Mouse (Mus musculus) 3134 (cell line): ENCODE results near the gene Reln.

Source experiments
- DNase-seq: peaks from one replicate; pipeline ENCODE4 v3.0.0-alpha.2; 2011; ENCODE audit warnings: low spot score; ENCODE audit not compliant: insufficient read length; ENCODE audit errors: extremely low read depth

Gene Reln

DNA sequence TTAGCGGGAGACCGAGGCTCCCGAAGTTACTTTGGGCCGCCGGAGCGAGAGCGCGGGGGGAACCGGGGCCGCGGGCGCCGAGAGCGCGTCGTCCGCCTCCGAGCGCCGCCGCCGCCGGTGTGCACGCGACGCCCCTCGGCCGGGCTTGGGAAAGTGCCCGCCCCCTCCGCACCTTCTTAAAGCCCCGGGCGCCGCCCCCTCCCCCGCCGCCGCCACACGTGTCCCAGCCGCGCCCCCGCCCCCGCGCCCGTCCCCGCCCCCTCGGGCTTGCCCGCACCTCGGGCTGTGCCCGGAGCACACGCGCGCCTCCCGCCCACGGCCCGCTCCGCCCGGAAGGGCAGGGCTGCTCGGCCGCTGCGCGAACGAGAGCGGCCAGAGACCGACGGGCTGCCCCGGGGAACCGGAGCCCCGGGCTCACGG is at the start of gene Reln:
Reln (minus strand) TSS at position 147 of the 420 bp plus-strand sequence.
- no peak for DNase-seq

DNA sequence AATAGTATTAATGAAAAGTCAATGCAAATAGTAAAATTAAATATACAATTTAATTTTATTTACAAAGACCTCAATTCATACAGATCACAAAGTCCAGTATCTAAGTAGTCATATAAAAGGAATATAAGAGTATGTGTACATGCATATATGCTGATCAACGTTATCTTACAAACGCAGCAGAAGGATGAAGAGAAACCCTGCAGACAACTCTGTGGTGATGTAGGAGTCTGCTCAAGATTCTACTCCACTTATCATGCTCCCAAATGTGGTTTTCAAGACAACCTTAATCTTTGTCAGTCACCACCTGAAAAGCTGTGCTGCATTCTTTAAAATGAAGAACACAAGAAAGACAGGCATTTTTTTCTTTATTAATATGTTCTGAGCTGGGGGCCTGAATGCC is 44.0 kb upstream of the Reln start:
- DNase-seq: no peak

- DNase-seq: no peak
Measured at GRCm38 (mm10) chr5:22360510-22360909, 16.0 kb upstream of the Reln start.

- no peak for DNase-seq
Measured at GRCm38 (mm10) chr5:22348412-22348811, 3.9 kb upstream of the Reln start.

GRCm38 (mm10) chr5:22347732-22348131 is 3.2 kb upstream of the Reln start:
- no peak for DNase-seq

DNA sequence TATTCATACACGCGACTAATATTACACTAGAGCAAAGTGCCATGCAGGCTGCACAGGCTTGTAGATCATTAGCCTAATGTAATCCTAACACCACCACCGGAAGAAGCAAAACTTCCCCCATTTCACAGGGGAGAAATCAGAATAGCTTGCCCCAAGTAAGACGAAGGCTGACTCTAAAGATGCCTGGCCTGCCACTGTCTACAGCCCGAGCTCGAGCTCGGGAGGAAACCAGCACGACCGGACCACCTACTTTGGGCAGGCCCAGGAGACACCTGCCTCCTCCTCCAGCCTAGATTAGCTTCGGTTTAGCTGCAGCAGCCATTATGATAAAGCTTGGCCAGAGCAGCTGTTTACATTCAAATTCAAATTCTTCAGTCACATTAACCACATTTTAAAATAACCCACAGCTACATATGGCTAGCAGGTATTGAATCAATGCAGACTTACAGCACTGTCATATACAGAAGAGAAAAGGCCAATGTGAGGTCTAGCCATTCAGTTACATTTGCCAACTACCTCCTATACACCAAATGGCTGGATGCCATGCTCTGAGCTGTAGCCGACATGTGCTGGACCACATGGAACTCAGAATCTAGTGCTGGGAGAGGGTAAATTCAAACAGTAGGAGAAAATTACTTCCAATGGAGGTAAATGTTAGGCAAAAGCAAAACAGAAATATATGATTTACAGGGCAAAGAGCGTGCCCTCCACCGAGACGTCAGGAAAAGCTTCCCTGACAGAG is 1.6 kb upstream of the Reln start:
- no peak for DNase-seq

DNA sequence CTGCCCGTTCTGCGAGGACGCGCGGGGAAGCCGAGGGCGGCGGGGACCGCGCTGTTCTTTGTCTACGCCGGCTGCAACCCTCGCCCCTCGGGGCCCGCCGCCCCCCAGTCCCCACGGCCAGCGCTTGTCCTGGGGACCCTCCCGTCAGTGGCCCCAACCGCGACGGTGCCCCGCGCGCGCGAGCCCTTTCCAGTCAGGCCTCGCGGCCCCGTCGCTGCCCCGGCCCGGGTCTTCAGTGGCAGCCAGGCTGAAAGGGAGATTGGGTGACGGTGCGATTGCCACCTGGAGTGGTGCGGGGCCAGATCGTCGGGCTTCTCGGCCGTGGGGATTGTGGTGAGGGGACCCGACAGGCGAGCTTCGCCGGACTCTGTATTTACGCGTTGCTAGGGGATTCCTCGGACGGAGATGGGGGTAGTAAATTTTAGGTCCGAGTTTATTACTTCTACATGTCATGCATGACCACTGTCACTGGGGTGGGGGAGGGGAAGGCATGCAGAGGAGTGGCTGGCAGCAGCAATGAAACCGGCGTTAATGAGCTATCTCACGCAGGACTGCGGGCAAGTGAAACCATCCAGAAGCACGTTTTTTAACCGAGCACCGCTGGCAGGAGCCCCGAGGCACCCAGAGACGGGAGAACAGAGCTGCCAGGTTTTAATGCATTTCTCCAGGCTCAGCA is 612 bp upstream of the Reln start:
- no peak for DNase-seq

DNA sequence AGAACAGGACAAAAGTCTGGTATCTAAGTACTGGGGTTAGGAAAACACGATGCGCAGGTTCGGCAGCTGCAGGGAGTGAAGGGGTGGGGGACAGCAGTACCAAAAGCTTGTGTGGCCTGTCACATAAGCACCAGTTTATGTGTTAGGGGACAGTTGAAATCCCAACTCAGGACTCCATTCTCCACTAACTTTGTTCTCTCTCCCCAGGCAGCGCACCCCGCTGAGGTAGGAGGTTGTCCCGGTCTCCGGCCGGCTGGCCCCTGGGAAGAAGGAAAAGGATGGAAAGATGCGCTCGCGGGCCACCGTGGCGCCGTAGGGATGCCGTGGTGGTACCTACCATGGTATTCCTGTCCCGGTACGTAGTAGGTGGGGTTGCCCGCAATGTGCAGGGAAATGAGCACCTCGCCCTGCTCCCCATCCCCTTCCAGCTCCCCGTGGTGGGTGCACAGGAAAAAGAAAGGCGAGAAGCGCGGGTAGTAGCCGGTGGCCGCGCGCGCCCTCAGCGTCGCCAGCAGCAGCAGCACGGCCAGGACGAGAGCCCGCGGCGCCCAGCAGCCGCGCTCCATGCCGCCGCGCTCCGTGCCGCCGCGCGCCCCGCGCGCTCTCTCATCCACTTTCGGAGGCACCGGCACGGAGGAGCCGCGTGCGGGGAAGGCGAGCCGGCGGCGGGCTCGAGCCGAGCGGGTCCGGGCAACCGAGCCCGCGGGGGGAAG is 503 bp downstream of the Reln start:
- DNase-seq: no peak

GRCm38 (mm10) chr5:22343536-22343842 is 1.0 kb downstream of the Reln start:
- no peak for DNase-seq

DNA sequence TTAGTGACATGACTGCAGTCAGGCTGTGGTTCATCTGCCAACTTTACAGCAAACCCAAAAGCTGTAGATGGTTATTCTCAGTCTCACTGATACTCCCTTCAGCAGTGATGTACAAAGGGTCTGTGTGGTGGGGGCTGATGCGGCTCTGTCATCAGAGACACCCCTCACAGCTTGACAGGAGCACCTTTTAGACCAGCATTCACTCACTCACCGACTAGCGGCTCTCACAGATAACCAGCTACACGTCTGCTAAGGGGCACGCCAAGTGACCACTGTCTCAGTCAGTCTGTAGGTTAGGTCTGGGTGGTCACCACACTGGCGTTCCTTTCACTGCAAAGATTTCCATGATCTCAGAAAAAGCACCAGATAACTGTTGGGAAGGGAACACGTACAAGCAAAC is 2.0 kb downstream of the Reln start:
- no peak for DNase-seq

GRCm38 (mm10) chr5:22340991-22341390 is 3.5 kb downstream of the Reln start:
- no peak for DNase-seq

- no peak for DNase-seq
Measured at GRCm38 (mm10) chr5:22335408-22335807, 9.1 kb downstream of the Reln start.

DNA sequence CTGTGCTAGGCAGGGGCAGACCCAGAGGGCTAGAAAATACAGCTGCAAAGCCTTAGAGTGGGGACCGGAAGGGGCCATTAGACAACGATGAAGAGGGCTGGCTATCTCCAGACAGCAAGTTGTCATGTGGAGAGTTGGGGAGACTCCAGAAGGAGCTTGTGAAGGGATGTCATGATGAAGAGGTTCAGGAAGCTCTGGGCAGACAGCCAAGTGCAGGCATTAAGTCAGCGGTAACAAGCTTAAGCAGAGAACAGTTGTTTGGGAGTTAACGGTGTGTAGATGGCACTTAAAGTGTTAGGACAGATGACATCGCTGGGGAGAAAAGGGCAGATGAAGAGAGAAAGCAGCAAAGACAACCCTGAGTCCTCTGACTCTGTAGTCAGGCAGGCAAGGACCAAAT is 13.7 kb downstream of the Reln start:
- no peak for DNase-seq

DNA sequence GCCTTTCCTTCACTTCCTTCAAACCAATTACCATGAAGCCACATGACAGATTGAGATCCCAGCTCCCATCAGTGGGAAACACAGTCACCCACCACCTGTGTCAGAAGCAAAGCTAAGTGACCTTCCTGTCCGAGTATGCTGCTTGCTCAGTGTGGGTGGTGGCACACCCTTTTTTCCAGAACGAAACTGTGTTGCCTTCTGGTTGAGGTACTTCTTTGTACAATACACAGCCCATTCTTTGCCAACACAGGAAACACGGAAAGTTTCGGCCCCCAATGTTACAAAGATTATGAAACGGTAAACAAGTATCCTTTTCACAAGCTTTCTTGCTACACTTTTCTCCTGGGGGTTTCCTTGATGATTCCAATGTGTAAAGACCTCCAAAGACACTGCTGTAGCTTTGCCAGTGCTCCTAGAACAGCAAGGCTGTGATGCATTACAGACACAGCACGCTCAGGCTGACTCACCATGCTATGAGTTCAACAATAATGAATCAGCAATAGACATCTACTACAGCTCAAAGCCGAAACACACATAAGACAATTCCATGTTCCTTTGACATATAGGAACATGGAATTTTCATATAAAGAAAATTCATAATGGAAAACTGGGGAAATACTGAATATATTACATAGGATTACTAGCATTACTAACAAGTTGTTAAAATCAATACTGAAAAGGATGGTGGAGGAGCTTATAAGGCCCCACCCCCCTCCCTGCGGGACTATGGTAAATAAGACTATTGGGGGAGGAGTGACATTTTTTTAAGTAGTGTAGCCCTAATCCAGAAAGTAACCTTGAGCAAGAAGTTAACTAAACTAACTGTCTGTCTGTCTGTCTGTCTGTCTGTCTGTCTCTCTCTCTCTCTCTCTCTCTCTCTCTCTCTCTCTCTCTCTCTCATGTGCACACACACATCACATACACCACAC is 15.8 kb downstream of the Reln start:
- DNase-seq: no peak

GRCm38 (mm10) chr5:22327170-22327569 is 17.3 kb downstream of the Reln start:
- no peak for DNase-seq

GRCm38 (mm10) chr5:22323801-22324200 is 20.7 kb downstream of the Reln start:
- no peak for DNase-seq

- DNase-seq: no peak
Measured at GRCm38 (mm10) chr5:22317807-22318206, 26.7 kb downstream of the Reln start.

- no peak for DNase-seq
Measured at GRCm38 (mm10) chr5:22316471-22316870, 28.0 kb downstream of the Reln start.

DNA sequence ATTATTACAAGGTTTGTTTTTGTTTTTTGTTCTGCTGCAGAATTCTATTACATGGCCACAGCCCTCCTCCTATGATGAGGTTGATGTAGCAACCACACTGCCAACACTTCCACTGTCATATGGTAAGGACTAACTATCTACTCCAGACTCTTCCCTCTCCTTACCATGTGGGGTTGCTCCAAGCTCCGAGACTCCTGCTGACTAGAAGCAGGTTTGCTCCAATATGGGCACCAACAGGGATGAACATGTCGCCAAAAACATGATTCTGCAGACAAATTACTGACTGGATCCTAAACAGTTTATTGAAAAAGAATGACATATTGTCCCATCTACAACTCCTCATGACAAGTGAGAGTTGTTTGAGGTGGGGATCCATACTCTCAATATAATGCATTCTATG is 28.5 kb downstream of the Reln start:
- no peak for DNase-seq

GRCm38 (mm10) chr5:22312995-22313394 is 31.5 kb downstream of the Reln start:
- DNase-seq: no peak

DNA sequence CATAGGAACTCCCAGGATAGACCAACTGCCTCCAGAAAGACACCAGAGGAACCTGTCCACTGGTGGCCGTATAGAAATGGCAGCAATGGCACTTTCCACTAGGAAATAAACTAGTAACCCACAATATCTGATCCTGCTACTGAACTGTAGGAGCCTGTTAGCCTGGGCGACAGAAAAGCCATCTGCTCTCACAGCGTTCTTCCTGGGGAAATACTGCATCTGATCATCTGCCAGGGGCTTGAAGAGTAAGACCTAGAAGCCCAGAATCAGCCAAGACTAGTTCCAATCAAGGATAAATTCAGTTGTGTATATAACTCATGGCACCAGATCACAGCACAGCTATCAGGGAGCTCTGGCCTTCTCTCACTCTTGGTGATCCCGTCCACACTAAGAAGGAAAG is 33.5 kb downstream of the Reln start:
- no peak for DNase-seq
